Mouse (Mus musculus) natural killer cell, adult 2 months (primary cell): ENCODE measurements around the gene Txn2.

Experiments
- DNase-seq, 2 experiments: peaks; one replicate each; pipeline ENCODE4 v3.0.0; 2022; ENCODE audit warnings: low spot score in 2 of 2

The Txn2 gene

DNA sequence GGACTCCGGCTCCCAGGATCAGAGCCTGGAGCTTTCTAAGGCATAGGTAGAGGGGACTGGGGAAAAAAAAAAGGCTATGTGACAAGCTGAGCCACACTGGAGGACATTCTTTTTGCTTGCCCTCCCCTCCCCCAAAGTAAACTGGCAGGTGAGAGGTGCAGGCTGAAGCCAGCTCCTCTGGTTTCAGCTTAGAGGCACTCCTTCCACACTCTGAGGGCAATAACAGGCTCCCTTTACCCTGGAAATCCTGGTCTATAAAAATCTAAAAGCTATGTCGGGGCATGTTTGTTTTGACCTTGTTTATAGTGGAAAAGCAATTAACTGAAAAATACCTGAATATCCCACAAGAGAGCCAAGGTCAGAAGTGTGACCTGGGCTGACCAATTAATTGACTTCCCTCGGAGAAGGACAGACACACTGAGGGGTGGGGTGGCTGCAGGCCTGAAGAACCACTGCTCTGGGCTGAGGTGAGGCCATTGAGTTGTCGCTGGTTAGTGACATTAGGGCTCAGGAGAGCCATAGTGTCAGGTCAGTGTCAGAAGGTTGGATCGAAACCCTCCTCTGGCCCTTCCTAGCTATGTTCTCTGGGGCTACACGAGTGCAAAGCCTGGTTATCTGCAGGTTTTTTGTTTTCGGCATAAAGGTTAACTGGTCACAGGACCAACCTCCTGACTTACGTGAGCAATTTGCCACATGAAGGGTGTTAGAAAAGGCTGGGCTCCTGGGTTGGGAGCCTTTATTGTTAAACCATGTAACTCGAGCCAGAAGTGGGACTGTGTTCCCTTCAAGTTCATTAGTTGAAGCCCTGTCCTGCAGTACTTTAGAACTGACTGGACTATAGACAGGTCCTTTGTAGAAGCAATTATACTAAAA is 20.9 kb downstream of the Txn2 start:
- no peak for DNase-seq

DNA sequence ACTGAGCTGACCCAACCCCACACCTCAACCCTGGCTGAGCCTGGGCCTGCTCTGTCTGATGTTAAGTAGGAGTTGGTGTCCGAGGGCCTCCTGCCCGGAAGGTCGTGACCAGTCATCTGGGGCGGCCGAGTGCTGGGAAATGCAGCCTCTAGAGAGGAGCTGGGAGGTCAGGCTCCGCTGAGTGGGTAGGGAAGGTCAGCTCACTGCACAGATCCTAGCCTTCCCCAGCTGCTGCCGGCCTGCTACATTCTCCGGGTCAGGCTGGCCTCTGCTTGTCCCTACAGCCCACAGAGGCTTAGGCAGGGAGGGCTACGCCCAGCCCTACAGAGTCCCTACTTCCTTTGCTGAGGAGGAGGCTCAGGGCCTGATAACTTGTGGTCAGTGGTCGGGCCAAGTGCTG is 22.3 kb downstream of the Txn2 start:
- DNase-seq, result no peak

DNA sequence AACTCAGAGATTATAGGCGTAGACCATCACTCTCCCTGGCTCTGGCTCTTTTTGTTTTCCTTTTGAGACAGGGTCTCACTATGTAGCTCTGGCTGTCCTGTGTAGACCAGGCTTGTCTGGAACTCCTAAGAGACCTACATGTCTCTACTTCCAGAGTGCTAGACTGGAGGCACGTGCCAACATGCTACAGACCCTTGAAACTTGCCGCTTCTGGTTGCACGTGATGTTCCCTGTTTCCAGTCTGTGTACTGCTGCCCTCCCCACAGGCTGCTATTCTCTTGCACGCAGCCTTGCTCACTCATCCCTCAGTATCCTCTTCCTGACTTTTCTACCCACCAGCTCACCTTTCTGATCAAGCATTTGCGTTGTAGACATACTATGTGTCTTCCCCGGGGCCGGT is 22.7 kb downstream of the Txn2 start:
- no peak for DNase-seq

DNA sequence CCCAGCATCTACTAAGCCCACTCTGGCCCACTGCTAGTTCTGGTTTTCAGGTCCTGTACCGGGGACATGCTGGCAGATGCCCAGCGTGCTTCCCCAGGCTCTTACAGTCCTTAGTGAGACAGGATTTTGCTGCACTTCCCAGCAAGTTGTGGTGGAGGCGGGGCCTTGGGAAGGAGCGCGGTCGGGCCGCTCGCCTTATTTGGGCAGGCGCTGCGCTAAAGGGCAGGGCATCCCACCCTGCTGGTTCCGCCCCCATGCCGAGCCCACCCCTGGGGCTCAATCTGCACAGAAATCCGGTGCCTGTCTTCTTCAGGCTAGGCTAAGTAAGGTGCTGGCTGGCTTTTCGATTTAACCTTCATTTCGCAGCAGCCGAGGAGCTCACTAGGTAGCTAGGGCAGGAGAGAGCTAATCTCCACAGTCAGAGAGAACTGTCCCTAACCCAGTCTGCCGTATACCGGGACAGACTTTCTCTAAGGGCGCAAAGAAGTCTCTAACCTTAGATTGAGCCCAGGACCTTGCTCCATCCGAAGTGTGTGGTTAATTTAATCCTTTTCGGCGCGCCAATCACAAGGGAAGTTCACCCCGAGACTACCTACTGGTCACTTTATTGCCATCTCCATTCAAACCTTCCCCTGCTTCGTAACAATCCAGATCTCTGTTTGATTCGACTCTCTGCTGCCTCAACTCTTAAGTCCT is 23.4 kb downstream of the Txn2 start:
- no peak for DNase-seq

DNA sequence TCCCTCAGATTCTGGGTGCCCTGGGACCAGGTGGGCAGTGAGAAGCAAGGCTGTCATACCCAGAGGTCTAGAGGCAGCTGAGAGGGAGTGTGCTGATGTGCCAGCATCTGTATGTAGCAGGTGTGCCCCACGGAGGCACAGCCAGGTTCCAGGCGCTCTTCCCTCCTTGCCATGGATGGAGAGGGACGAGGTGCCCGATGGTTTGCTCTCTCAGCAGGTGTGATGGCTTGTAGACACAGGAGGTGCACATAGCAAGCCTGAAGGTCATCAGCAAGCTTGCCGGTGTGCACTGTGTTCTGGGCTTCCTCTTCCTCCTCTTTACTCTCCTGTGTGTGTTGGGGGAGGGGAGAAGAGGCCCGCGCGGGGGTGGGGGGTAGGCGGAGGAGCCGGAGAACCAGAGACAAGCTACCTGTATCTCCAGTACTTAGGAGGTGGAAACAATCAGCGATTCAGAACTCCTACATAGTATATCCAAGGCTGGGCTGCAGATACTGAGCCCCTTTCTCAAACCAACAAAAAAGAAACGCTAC is 24.4 kb downstream of the Txn2 start:
- no peak for DNase-seq

DNA sequence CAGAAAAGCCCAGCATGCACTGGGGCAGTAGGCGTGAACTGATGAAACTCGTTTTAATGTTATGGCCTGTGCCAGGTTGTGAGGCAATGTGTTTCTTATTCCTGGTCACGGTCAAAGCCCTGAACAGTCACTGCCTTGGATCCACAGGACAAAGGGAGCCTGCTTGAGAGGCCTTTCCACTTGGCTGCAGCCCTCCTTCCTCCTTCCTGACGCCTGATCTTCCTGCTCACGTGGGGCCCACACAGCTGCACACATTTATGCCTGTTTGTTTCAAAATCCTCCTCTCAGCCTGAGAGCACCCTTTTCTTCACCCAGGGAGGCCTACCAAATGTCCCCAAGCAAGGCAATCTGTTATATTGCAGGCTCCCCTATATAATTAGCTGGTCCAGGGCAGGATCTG is 25.6 kb downstream of the Txn2 start:
- no peak for DNase-seq

DNA sequence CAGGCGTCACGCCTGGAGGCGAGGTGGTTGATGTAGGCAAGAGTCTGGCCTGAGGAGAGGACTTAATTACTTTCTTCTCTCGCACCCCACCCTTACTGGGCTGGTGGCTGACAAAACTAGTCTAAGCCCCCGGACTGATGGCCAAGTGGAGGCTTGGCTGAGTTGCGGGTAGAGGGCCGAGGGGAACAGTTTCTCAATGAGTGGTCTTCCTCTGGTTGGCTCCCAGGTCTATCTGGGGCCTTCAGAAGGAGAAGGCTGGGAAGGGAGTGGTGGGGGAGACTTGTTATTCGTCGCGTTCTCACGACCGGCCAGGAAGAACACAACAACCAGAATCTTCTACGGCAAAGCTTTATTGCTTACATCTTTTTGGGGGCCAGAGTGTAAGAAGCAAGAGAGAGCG is 33.9 kb downstream of the Txn2 start:
- DNase-seq, result no peak

DNA sequence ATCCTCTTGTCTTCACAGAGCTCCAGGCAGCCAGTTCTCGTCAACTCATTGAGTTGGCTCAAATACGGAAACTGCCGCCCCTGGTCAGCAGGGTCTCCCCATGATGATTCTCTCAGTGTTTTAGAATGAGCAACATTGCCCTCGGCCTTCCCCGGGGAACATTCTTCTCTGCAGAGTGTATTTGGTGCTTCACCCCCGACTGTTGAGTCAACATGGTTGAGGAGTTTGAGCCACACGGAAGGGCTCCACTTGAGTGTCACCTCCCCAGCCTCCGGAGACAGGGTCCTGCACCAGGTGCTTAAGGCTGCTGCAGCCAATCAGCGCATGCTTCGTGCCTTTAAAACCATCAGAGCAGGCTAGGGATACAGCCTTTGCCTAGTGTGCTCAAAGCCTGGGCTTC is 35.5 kb downstream of the Txn2 start:
- DNase-seq, result no peak

DNA sequence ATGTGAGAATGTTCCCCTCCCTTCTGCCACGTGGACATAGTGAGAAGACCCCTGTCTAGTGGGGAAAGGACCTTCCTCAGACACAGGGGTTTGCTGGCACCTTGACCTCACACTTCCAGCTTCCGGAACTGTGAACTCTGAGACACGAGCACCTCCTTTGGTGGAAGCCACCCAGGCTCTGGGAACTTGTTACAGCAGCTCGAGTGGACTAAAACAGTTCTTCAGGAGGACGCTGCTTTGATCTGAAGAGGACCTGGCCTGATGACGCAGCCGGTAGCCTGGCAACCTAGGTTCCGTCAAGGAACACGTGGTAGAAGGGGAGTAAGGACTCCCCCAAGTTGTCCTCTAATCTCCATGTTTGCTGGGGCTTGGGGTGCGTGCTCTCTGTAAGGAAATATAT is 36.4 kb downstream of the Txn2 start:
- no peak for DNase-seq

DNA sequence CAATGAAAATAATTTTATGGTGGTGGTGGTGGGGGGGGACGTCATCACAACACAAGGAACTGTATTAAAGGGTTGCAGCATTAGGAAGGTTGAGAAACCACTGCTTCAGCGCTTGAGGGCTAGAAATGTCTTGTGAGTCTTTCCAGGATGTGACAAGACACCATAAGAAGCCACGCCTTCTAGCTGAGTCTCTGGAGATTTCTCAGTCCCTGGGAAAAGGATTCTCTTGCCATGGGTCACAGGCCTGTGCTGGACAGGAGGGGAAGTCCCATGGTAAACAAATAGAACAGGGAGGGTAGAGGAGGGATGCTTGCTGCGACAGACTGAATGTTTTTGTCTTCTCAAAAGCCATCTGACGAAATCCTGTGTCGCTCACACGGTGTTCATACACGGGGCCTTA is 37.0 kb downstream of the Txn2 start:
- no peak for DNase-seq

DNA sequence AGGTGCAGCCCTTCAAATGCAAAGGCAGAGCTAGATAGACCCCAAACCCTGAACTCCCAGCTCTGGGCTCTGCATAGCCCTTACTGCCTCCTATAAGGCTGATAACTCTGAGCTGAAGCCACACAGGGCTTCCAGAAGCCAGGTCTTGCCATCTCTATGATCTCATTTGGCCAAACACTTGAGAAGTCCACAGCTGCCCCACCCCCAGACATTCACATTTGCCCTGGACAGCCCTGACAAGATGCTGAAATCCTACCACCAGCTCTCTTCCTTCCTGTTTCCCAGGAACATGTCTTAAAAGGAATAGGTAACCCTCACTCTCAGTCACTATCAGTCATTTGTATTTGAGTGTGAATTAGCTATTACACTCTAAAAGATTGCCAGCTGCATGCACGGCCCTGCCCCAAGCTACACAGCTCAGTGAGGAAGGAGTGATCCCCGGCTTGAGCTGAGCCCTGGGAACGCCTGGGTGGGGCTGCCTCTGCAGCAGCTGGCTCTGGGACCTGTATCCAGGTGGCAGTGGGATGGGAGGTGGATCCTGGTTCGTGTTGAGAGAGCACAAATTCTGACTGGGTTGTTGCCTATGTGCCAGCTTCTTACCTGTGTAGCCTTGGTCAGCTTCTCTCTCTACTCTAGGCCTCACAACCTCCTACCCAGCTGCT is 38.9 kb downstream of the Txn2 start:
- DNase-seq, result no peak

DNA sequence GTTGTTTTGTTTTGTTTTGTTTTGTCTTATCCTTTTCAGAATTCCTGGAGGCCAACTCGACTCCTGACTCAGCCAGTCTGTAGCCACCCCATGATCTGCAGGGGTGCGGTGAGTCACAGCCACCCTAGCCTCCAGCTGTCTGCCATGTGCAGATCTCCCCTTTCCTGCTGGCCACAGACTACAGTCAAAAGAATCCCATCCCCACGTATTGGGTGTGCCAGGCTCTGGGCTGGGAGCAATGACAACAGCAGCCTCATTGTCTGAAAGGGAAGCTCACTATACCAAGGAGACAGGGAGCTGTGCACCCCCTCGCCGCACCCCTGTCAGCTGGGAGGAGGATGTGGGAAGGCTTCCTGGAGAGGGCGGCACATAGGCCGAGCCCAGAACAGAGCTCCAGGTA is 40.5 kb downstream of the Txn2 start:
- no peak for DNase-seq

DNA sequence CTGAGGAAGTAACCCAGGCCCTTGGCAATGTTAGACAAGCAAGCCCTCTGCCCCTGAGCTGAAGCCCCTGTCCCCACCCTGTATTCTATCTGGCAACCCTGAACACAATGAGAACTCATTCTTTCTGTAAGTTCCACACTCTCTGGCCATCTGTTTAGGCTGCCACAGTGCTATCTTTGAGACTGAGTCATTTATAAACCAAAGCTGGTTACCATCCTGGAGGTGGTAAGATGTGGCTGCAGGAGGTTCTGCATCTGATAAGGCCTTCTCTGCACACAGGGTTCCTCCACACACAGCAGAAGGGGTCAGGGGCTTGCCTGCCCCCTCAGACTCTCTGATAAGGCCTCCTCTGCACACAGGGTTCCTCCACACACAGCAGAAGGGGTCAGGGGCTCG is 41.7 kb downstream of the Txn2 start:
- DNase-seq, result no peak

DNA sequence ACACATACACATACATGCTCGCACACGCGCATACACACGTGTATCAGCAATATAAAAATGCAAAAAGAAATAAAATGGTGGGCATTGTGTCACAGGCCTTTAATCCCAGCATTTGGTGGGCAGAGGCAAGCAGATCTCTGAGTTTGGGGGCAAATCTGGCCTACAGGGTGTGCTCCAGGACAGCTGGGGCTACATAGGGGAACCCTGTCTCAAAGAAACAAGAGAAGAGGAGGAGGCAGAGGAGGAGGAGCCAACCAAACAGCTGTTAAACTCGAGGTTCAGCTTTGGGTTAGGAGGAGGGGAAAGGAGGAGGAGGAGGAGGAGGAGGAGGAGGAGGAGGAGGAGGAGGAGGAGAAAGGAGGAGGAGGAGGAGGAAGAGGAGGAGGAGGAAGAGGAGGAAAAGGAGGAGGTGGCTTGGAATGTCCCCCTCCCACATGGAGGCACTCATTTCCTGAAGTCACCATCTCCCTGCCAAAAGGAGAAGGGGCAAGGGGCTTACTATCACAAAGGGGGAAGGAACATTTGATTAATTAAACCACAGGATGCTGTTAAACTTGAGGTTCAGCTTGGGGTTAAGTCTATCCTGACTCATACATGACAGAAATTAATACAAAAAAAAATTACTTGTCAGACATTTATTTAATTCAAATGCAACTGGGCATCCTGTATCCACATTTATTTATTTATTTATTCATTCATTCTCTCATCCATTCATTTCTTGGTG is 42.3 kb downstream of the Txn2 start:
- no peak for DNase-seq

DNA sequence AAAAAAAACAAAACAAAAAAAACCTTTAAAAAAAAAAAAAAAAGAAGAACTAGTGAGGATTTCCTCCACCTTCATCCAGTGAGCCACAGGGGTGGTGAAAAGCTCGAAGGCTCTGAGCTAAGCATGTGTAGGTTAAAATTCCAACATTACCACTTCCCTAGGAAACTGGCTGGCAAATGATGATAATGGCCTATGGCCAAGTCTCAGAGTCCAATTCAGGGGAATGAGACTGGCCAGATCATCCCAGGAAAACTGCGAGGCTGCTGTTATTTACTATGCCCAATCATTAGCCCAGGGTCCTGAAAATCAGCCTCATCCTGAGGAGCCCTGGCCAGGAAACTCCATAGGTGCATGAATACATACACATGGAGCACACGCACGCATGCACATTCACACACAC is 42.9 kb downstream of the Txn2 start:
- no peak for DNase-seq

DNA sequence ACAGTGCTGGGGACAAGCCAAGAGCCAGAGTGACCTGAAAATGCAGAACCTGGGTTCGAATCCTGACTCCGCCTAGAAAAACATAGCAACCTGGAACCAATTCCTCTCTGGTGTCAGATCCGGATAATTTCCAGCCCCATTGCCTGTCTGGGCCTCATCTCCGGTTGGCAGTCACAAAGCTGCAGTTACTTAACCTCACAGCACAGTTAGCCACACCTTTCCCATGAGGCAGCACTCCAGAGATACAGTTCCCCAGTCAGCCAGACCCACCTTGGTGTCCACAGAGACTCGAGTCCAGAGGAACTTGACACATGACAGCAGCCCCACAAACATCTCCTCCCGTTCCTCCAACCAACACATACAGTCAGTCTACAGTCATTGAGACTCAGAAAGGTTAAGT is 43.6 kb downstream of the Txn2 start:
- no peak for DNase-seq

DNA sequence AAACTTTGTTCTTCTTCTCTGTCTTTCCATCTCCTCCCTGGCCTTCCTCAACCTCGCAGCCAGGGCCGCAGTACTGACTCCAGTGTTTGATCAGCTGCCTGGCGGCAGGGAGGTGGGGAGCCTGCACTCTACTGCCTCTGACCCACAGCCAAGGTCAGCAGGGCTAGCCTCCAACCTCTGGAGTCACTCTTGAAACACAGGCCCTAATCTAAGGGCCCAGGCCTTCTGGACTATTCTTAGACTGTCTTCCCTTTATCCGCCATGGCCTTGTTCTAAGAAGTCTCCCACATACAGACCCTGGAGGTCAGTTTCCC is 45.2 kb downstream of the Txn2 start:
- no peak for DNase-seq

DNA sequence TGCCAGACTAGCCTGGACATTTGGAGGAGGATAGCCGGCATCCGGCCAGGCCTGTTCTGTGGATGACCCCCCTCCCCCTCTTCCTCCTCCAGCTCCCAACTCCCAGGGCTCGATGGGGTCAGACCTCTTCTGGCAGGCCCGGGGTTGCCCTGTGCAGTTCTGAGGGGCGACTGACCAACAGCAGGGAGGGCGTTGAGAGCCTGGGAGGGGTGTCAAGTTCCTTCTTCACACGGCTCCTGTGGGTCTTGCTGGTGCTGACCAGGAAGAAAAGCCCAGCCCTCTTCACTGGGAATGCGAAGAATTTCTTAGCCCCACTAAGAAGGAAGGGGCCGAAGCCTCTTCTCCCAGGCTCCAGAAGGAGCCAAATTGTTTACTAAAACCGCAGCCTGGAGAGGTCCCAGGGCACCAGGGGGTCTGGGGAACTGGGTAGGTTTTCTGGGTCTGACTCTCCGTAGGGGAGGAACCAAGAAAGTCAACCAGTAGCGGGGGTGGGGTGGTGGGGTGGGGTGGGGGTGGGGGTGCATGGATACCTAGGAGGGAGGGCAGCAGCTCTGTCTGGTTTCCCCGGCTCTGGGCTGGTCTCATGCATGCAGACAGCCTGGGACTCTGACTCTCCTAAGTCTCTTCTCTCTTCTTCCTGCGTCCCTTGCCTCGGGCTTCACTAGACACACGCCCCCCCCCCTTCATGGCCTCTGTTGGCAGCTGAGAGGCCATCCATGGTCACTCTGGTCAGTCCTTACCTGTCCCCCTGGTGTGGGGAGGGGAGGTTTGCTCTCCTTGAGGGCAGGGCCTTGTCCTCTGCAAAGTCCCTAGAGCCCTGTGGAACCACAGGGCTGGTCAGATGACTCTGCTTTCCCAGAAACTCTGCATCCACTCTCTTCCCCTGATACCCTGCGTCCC is 45.8 kb downstream of the Txn2 start:
- no peak for DNase-seq

DNA sequence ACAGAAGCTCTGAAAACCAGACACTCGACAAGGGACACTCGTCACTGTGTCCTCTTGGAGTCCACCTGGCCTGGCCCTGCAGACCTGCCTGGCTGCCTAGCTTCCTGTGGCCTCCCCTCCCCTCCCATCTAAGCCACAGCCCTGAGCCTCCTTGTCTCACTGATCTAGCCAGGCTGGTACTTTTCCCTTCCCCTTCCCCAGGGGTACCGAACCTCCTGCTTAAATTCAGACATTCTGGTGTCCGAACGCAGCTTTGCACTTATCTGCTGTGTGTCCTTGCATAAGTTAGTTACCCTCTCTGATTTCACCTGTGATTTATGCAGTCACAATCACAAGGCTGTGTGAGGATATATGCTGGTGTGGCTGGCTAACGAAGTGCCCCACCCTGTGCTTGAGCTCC is 46.5 kb downstream of the Txn2 start:
- no peak for DNase-seq

DNA sequence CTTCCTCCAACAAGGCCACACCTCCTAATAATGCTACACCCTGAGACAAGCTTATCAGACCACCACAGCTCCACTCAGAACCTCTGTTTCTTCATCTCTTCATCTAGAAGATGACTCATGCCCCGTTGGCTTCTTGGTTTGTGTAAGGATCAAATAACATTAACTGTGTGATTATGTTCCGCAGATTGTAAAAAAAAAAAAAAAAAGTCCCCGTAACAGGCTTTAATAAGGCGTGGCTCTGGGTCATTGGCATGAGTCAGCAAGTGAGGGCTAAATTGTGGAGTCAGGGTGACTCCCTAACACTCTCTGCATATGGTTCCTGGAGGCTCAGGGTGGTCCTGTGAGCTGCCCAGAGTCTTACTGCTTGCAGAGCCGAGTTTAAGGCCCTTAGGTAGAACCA is 47.1 kb downstream of the Txn2 start:
- DNase-seq, result no peak

DNA sequence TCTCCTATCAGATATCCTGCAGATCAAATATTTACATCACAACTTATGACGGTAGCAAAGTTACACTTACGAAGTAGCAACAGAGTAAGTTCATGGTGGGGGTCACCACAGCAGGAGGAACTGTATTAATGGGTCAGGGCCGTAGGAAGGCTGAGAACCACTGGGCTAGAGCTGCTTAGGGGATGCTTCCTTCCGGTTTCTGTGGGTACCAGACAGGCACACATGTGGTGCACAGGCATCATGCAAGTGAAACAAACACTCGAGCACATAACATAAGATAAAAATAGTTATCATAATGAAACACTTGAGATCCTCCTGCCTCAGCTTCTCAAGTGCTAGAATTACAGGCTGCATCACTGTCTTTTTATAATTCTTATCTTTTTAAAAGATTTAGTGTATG is 48.1 kb downstream of the Txn2 start:
- no peak for DNase-seq
